Mouse (Mus musculus): ENCODE data around the gene Gls.
A peak's percentile ranks its signal among the peaks of the same experiment; 100 is the strongest.

- no peak for TF ChIP-seq CTCF (IDR thresholded peaks at IDR 0.05; ENCODE audit: low read depth)
- peak; percentile 77; the same call in 1 of the 2 replicates for TF ChIP-seq EP300 (IDR thresholded peaks at IDR 0.05; ENCODE audit: low read depth)
These were observed 82.4 kb downstream of the Gls start for GRCm38 (mm10) chr1:52150676-52151075.

Data from heart, postnatal 0 days (tissue).